Mouse (Mus musculus) common myeloid progenitor, adult 5-6 weeks (primary cell): Measurements from ENCODE around the gene Mad2l1bp. TPM values are rescaled to one million over a fixed set of nuclear protein-coding genes. Genes with fewer than 3 reads are reported as not detected.
A peak's percentile ranks its signal among the peaks of the same experiment; 100 is the strongest.

Experiments
- ATAC-seq: replicated peaks from 2 replicates; pipeline ENCODE4 v1.8.0; 2016; ENCODE audit warnings: low read depth, mild to moderate bottlenecking, moderate TSS enrichment, inconsistent platforms; ENCODE audit not compliant: poor library complexity, severe bottlenecking
- total RNA-seq: library from RNA; stranded (forward); fragments of 200-1000, 187-1606 nt; gene quantifications from 2 replicates; pipeline ENCODE4 v1.2.3, GENCODE M21; 2017

Gene Mad2l1bp
- total RNA-seq, 1 experiment from 2014 or later = 12.1 TPM

DNA sequence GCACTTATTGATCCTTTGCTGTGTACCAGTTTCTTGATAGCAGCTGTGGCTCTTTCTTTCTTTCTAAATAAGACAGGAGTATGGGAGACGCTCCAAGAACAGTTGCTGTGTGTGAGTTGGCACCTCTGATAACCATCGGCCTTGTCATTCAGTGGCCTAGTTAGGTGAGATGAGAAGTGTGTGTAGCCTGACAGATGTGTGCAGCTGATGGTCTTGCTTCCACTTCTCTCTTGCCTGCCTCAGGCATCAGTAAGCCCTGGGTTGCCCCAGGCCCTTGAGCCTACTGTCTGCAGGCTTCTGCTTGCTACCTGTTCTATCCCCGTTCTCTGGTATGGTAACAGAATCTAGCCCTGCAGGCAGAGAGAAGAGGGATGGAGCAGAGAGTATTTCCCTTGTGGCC is 36.5 kb downstream of the Mad2l1bp start:
- ATAC-seq = no peak

DNA sequence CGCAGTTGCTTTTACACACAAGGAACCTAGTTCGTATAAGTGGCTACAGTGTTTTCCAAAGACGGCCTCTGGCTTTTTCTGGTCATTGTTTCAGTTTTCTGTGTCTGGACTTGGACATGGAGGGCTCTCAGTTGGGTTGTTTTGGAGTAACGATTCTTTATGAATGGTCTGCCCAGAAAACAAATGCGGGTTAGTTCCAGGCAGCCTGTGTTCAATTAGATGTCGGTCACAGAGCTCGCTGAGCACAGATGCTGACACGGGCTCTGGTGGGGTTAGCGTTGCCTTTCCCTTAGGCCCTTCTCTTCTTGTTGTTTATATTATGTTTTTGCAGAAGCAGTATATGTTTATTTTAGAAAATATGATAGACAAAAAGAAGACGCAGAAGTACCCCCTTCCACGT is 37.2 kb downstream of the Mad2l1bp start:
- no peak for ATAC-seq

DNA sequence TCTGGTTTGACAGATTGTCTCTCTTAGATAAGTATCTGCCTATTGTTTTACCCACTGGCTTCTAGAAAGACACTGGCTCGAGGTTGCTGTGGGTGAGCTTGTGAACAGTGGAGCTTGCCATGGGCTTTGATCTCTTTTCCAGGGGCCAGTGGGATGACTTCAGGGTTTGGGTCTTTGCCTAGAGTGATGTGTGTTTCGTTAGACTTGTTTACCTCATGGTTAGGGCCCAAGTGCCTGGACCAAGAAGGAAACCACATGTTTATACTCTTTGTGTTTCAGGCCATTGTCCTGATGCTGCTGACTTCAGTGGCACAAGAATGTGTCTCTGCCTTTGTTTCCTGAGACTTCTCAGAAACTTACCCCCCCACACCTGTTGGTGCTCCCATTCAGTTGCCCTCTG is 37.9 kb downstream of the Mad2l1bp start:
- ATAC-seq = no peak

DNA sequence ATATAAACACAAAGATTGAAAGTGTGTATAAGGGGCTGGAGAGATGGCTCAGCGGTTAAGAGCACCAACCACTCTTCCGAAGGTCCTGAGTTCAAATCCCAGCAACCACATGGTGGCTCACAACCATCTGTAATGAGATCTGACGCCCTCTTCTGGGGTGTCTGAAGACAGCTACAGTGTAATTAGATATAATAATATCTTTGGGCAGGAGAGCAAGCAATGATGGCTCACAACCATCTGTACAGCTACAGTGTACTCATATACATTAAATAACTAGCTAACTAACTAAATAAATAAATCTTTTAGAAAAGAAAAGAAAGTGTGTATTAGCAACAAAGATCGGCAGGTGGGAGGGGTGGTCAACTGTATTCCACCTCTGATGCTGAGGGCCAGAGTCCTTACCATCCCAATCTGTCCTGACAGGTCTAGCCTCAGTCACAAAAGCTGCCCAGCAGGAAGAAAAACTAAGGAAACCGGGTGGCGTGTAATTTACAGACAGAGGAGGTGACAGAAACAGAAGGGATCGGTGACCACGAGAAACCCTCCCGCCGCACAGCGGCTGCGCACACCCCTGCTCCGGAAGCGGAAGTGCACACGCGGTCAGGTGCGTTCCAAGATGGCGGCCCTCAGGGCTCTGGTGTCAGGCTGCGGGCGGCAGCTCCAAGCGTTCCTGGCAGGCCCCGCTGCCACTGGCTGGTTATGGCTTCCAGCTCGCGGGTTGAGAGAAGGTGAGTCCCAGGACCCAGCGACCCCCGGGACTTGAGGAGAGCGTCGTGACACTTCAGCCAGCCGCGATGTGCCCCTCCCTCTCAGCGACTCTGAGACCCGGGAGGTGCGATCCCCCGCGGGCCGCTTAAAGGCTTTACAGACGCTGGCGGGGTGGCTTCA is 42.7 kb downstream of the Mad2l1bp start, which contains the start of gene Mrps18a:
Gene Mrps18a (plus strand): TSS at position 585 of the 888 bp plus-strand sequence.
- ATAC-seq = peak; percentile 98

DNA sequence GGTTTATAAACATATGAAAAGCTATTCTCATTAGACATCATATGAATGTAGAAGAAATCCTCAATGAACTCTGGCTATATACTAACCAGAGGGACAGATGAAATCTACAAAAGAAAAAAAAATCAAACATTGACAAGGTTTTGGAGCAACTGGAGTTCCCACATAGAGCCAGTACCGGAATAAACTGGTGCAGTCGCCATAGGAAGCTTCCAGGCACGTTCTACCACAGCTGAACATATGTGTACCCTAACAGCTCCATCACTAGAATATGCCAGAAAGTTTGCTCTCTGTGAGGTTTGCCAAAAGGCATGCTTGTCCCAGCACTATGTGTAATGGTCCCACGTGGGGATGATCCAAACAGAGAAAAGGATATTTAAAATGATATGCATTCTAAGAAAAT is 45.1 kb downstream of the Mad2l1bp start:
- ATAC-seq = no peak

DNA sequence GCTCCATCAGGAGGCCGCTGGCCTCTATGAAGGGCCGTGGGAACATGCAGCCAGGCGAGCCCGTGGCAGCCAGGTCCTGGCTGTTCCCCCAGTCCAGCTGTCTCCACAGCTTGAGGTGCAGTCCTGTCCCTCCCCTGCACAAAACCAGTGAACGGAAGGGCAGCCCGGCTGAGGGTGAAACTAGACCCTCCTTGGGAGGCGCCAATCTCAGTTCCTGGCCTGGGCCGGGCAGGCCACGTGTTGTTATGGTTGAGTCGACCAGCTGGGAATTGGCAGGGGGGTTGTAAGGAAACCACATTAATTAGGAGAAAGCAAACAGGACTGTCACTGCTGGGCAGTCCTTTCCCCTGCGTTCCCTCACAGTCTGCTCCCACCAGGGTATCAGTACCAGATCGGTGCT is 48.9 kb downstream of the Mad2l1bp start:
- ATAC-seq = peak; percentile 86

DNA sequence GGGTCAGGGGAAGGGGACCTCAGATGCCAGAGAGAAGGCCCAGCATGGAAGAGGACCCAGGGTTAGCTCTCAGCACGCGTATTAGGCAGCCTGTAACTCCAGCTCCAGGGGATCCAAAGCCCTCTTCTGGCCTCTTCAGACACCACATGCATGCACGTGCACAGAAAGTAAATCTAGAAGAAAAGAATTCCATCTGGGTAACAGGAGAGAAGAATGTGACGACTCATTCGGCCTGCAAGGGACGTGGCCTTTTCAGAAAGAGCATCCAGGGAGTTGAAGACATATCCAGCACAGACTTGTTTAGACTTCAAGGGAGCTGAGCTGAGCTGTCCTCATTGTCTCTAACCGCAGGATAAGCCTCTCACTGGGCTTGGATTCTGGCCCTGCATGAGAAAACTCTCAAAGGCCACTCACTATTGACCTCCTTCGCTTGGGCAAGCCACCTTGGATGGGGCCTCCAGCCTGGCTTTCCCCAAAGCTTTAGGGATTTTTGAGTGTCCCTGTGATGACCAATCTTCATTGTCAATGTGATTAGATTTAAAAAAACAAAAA is 50.7 kb downstream of the Mad2l1bp start:
- ATAC-seq = no peak

DNA sequence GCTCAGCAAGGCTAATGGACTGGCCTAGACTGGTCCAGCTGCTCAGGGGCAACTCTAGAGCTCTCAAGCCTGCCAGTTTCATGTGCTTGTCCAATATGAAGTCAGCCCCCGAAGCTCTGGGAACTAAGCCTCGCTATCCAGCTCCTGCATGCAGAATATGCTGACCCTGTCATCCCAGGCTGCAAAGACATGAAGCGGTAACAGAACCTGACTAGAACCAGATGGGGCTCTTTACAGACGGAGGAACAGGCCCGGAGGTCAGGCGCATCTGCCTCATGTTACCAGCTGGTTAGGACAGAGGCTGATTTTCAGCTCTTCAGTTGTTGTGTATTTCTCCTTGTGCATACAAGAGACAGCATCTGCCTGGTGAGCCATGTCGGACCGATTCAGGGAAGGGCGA is 51.4 kb downstream of the Mad2l1bp start:
- ATAC-seq = no peak

DNA sequence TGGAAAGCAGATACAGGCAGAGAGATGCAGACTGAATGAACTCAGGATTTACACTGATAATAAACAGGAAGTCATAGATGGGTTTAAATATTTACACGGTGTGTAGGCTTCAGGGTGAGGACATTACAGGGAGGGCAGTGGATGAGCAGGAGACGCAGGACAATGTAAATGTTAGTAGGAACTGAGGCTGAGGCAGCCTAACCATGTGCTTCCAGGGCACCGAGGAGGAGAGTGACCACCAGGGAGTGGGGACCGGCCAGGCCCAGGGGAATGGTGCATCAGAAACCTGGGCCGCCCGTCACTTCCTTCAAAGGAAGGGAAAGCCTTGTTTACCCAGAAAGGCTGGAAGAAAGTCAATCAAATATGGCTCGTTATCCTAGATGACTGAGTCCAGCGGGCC is 54.8 kb downstream of the Mad2l1bp start:
- ATAC-seq = no peak

Other genes starting within 250 kb of the Mad2l1bp start
- gene Vegfa, start 121.2 kb downstream of the Mad2l1bp start, total RNA-seq = 13.2 and 17.9 TPM in 2 replicates
- gene Mrps18a, start 42.6 kb downstream of the Mad2l1bp start, total RNA-seq = 41.5 and 50.5 TPM in 2 replicates
- 1.3 TPM in 1 of 2 replicates, not detected in the other for gene Rsph9, start 9.3 kb downstream of the Mad2l1bp start, total RNA-seq
- gene Gtpbp2, start 7.5 kb upstream of the Mad2l1bp start, total RNA-seq = 26.1 and 31.0 TPM in 2 replicates
- 19.1 and 27.4 TPM in 2 replicates for gene Polh, start 49.1 kb upstream of the Mad2l1bp start, total RNA-seq
- gene Xpo5, start 49.2 kb upstream of the Mad2l1bp start, total RNA-seq = 60.6 and 67.8 TPM in 2 replicates
- gene Polr1c, start 94.5 kb upstream of the Mad2l1bp start, total RNA-seq = 50.0 and 55.6 TPM in 2 replicates
- gene Yipf3, start 94.5 kb upstream of the Mad2l1bp start, total RNA-seq = 26.5 and 32.6 TPM in 2 replicates
- gene Lrrc73, start 100.0 kb upstream of the Mad2l1bp start, total RNA-seq = not detected in 2 replicates
- 11.3 and 14.6 TPM in 2 replicates for gene Tjap1, start 129.5 kb upstream of the Mad2l1bp start, total RNA-seq
- gene Dlk2, start 143.9 kb upstream of the Mad2l1bp start, total RNA-seq = 0.23 TPM in 1 of 2 replicates, not detected in the other
- 0.63 and 5.3 TPM in 2 replicates for gene Abcc10, start 174.8 kb upstream of the Mad2l1bp start, total RNA-seq
- 19.5 and 55.4 TPM in 2 replicates for gene Zfp318, start 230.2 kb upstream of the Mad2l1bp start, total RNA-seq